Mouse (Mus musculus): ENCODE data around the gene Spats1. TPM values are rescaled to one million over a fixed set of nuclear protein-coding genes. Genes with fewer than 3 reads are reported as not detected.

Gene Spats1
- total and polyA plus RNA-seq, 3 experiments, result 2.5 to 2.7 (median 2.5) TPM

DNA sequence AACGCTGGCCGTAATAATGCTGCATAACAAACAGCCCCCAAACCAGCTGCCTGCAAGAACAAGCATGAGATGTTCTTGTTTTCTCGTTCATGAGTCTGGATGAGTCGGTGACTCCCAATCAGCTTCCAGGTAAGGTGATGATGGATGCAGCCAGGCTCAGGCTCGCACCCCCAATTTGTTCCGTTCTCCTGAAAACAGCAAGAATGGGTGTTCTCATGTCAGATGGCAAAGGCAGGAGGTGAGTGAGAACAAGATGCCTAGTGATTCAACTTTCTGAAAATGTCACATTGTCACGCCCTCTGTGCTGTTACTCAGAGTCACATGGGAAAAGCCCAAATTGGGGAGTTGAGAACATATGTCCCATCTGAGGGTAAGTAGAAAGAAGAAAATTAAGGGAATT, 10.4 kb upstream of the Spats1 start (continued):
- TF ChIP-seq POLR2AphosphoS2 (IDR thresholded peaks at IDR 0.05; ENCODE audit: low read depth, low read length) (no peak), RAD21 (IDR thresholded peaks at IDR 0.05; ENCODE audit: low read depth, low read length) (no peak)

DNA sequence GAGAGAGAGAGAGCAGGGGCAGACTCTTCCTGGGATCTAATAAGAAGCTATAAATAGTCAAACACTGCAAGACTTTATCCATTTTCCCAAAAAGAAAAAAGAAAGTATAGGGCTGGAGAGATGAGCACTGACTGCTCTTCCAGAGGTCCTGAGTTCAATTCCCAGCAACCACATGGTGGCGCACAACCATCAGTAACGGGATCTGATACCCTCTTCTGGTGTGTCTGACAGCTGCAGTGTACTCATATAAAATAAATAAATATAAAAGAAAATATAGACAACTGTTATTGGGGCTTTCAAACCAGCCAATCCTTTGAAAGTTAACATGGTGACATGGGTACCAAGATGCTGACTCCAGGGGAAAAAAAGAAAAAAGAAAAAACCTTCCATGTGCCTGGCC, 5.2 kb upstream of the Spats1 start:
- TF ChIP-seq TCF12 (IDR thresholded peaks at IDR 0.05; ENCODE audit: low read depth, low read length) (no peak), CTCF (conservative IDR thresholded peaks at IDR 0.05 in 1 of 2, IDR thresholded peaks at IDR 0.05 in 1 of 2; ENCODE audit: low read depth in 2 of 2, low read length in 2 of 2) (peak; percentile 20 to 80; a peak in 2 of 4 replicates), TBP (conservative IDR thresholded peaks at IDR 0.05; ENCODE audit: low read depth, low read length) (no peak), SMC3 (IDR thresholded peaks at IDR 0.05; ENCODE audit: low read depth, low read length) (peak; percentile 64), RAD21 (IDR thresholded peaks at IDR 0.05; ENCODE audit: low read depth, low read length) (peak; percentile 61)
- in situ Hi-C loops (cut with MboI; ENCODE audit: low pct_ligation_motif_present, low pct_unique_long_range_greater_than_20kb, low sequenced_read_pairs) (loop anchor here (25.0 kb wide), 1 partner anchor 182 kb away; the partner anchor contains the start of gene Capn11), dilution Hi-C loops (cut with MboI; ENCODE audit: extremely low pct_ligation_motif_present, extremely low pct_unique_long_range_greater_than_20kb, low sequenced_read_pairs) (no loop called here)
- Histone ChIP-seq H3K4me3 (replicated peaks in 1 of 3; ENCODE audit: low read depth in 2 of 3, low read length in 2 of 3, poor library complexity in 1 of 3) (no peak overlapping the region), H3K79me2 (replicated peaks; ENCODE audit: control insufficient read depth, extremely low read depth, insufficient read depth, poor library complexity, severe bottlenecking) (no peaks in the 10 kb centered on the region), H3K9ac (ENCODE audit: insufficient read depth, low read depth) (no peak overlapping the region), H3K4me2 (ENCODE audit: insufficient read depth, low read depth, poor library complexity, severe bottlenecking) (no peak overlapping the region), H3K27me3 (replicated peaks) (peaks cover 6% of the 10 kb centered on the region), H3K9me3 (replicated peaks; ENCODE audit: low read length) (peaks cover 4% of the 10 kb centered on the region), H3K27ac (ENCODE audit: insufficient read depth, low read depth) (no peak overlapping the region), H3K4me1 (ENCODE audit: control insufficient read depth in 1 of 2, insufficient read depth in 2 of 2) (peaks cover 5 to 21% of the 10 kb centered on the region in 2 experiments; a peak in 3 of 4 replicates), H3K36me3 (replicated peaks in 1 of 2; ENCODE audit: control insufficient read depth in 1 of 2, insufficient read depth in 1 of 2, low read length in 1 of 2) (no peaks in the 10 kb centered on the region)
- peak; percentile 34 for DNase-seq (ENCODE audit: extremely low read depth)

DNA sequence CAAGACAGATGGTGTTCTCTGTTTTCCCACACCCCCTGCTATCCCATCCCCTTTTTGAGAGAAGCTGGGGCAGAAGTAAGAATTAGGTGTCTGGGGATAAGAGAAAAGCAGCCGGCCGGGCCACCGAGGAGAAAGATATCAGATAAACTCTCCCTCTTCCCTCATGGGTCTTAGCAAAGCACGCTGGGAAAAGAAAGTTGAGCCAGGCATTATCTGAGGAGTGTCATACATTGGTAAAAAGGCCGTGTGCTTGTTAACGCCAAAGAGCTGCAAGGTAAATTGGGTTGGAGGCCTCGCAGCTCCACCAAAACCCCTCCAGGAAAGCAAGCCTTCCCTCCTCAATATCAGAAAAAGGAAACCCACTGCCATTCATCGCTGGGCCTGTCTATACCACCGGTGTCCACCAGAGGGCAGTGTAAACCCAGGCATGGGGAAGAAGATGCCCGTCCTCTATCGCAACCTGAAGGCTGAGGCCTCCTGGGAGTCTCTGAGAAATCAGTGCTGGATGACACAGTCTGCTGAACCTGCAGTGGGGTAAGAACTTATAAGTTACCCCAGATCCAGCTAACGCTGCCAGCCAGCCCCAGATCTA, 3.1 kb upstream of the Spats1 start:
- no peak overlapping the region for H3K4me3 ChIP-seq (replicated peaks in 1 of 3; ENCODE audit: low read depth in 2 of 3, low read length in 2 of 3, poor library complexity in 1 of 3)
- in situ Hi-C loops (cut with MboI; ENCODE audit: low pct_ligation_motif_present, low pct_unique_long_range_greater_than_20kb, low sequenced_read_pairs), result loop anchor here (5.0 to 25.0 kb wide), 2 partner anchors 79 to 184 kb away; partner anchors contain the start of genes Capn11 and Nfkbie
- H3K9ac ChIP-seq (ENCODE audit: insufficient read depth, low read depth), result no peak overlapping the region
- H3K4me2 ChIP-seq (ENCODE audit: insufficient read depth, low read depth, poor library complexity, severe bottlenecking), result no peak overlapping the region
- H3K4me1 ChIP-seq (ENCODE audit: control insufficient read depth in 1 of 2, insufficient read depth in 2 of 2), result peaks cover 0 to 29% of the 10 kb centered on the region in 2 experiments; a peak in 2 of 4 replicates
- dilution Hi-C loops (cut with MboI; ENCODE audit: extremely low pct_ligation_motif_present, extremely low pct_unique_long_range_greater_than_20kb, low sequenced_read_pairs), result no loop called here
- H3K27me3 ChIP-seq (replicated peaks), result peaks cover 6% of the 10 kb centered on the region
- DNase-seq (ENCODE audit: extremely low read depth), result peak; percentile 85
- H3K9me3 ChIP-seq (replicated peaks; ENCODE audit: low read length), result peaks cover 4% of the 10 kb centered on the region
- no peak overlapping the region for H3K27ac ChIP-seq (ENCODE audit: insufficient read depth, low read depth)
- H3K36me3 ChIP-seq (replicated peaks in 1 of 2; ENCODE audit: control insufficient read depth in 1 of 2, insufficient read depth in 1 of 2, low read length in 1 of 2), result no peaks in the 10 kb centered on the region
- no peaks in the 10 kb centered on the region for H3K79me2 ChIP-seq (replicated peaks; ENCODE audit: control insufficient read depth, extremely low read depth, insufficient read depth, poor library complexity, severe bottlenecking)
- TF ChIP-seq RCOR1 (conservative IDR thresholded peaks at IDR 0.05; ENCODE audit: low read depth, low read length) (no peak), MAZ (IDR thresholded peaks at IDR 0.05; ENCODE audit: low read depth, low read length) (0 out of 2 replicates have a peak, but pooled peaks have one; percentile 23), ZC3H11A (IDR thresholded peaks at IDR 0.05; ENCODE audit: low read depth, low read length) (peak; percentile 54; the same call in 1 of the 2 replicates), ZKSCAN1 (IDR thresholded peaks at IDR 0.05; ENCODE audit: borderline replicate concordance, low read depth, low read length) (no peak), CHD2 (IDR thresholded peaks at IDR 0.05; ENCODE audit: low read length) (no peak), TBP (conservative IDR thresholded peaks at IDR 0.05; ENCODE audit: low read depth, low read length) (no peak), POLR2AphosphoS2 (IDR thresholded peaks at IDR 0.05; ENCODE audit: low read depth, low read length) (no peak), TCF12 (IDR thresholded peaks at IDR 0.05; ENCODE audit: low read depth, low read length) (no peak; the same call in 1 of the 2 replicates), EP300 (IDR thresholded peaks at IDR 0.05; ENCODE audit: low read length) (no peak), USF1 (IDR thresholded peaks at IDR 0.05; ENCODE audit: low read depth, low read length) (no peak), MEF2A (IDR thresholded peaks at IDR 0.05; ENCODE audit: borderline replicate concordance, low read depth, low read length) (peak; percentile 44), CTCF (conservative IDR thresholded peaks at IDR 0.05 in 1 of 2, IDR thresholded peaks at IDR 0.05 in 1 of 2; ENCODE audit: low read depth in 2 of 2, low read length in 2 of 2) (peak; percentile 98), UBTF (IDR thresholded peaks at IDR 0.05; ENCODE audit: low read depth, low read length) (no peak), JUN (IDR thresholded peaks at IDR 0.05; ENCODE audit: insufficient read depth, low read depth, low read length) (no peak), SIN3A (IDR thresholded peaks at IDR 0.05; ENCODE audit: low read length) (peak; percentile 37; the same call in 1 of the 2 replicates), IRF4 (IDR thresholded peaks at IDR 0.05; ENCODE audit: low read depth, low read length) (peak; percentile 14; the same call in 1 of the 2 replicates), MAX (IDR thresholded peaks at IDR 0.05; ENCODE audit: low read length) (0 out of 2 replicates have a peak, but pooled peaks have one; percentile 48), MYC (IDR thresholded peaks at IDR 0.05; ENCODE audit: low read depth, low read length) (peak; percentile 62; the same call in 1 of the 2 replicates), E2F4 (IDR thresholded peaks at IDR 0.05; ENCODE audit: insufficient replicate concordance, low read depth, low read length) (no peak), ZMIZ1 (IDR thresholded peaks at IDR 0.05; ENCODE audit: low read depth, low read length) (no peak), HCFC1 (IDR thresholded peaks at IDR 0.05; ENCODE audit: low read depth, low read length) (peak; percentile 50; the same call in 1 of the 2 replicates), ETS1 (conservative IDR thresholded peaks at IDR 0.05; ENCODE audit: low read depth, low read length) (no peak), SMC3 (IDR thresholded peaks at IDR 0.05; ENCODE audit: low read depth, low read length) (peak; percentile 96), GABPA (IDR thresholded peaks at IDR 0.05; ENCODE audit: insufficient replicate concordance, low read depth, low read length) (no peak), NRF1 (IDR thresholded peaks at IDR 0.05; ENCODE audit: low read depth, low read length) (no peak), ZNF384 (IDR thresholded peaks at IDR 0.05; ENCODE audit: low read depth, low read length) (no peak)

Data from CH12.LX (cell line).